Mouse (Mus musculus) mature B cell (primary cell): Measurements from ENCODE around the gene Fkrp.

Source experiments
- in situ Hi-C: fragments of 300-500 bp; cut with MboI; formaldehyde crosslinking; loops from 2 replicates; pipeline ENCODE4 v1.14.3; 2019

Gene Fkrp

DNA sequence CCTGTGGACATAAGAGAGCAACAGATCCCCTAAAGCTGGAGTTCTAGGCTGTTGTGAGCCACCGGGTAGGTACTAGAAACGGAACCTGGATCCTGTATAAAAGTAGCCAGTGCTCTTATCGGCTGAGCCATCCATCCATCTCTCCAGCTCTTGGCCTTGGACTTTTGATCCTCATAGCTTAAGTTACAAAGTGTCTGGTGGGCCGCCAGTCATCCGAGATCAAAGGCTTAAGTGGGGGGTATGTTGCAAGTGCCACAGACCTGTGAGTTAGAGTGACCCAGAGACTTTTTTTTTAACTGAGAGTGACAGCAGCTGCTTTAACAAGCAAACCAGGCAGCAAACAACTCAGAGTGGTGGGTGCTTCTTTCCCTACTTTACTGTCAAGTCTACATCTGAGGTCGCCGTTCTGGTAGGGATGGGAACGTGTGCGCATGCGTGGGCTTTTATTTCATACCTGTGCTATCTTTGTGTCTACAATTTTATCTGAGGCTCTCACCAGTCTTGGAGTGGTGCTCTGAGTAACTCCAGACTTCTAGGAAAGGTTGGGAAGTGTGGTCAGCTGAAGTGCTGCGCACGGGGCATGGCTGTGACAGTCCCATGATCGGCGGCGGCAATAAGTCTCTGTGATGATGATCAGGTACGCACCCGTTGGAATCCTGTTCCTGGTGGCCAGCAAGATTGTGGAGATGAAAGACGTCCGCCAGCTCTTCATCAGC is 23.4 kb downstream of the Fkrp start:
- in situ Hi-C loops, result no loop called here

DNA sequence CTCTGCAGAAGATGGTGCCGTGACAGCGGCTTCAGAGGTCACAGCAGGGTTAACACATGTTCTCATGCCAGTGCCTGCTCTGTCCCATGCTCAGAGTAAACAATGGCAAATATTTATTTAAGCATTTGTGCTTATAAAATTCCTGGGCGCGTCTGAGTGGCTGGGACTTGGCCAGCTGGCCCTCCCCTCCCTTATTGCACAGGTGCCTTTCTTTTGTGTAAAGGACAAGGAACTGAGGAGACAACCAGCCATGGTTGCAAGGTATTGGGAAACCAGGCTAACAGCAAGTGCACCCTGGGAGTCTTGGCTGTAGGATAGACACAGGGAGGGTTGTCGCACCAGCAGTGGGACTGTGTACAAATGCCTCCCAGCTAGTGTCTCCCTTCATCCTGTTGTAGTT is 24.2 kb downstream of the Fkrp start:
- in situ Hi-C loops, result no loop called here

DNA sequence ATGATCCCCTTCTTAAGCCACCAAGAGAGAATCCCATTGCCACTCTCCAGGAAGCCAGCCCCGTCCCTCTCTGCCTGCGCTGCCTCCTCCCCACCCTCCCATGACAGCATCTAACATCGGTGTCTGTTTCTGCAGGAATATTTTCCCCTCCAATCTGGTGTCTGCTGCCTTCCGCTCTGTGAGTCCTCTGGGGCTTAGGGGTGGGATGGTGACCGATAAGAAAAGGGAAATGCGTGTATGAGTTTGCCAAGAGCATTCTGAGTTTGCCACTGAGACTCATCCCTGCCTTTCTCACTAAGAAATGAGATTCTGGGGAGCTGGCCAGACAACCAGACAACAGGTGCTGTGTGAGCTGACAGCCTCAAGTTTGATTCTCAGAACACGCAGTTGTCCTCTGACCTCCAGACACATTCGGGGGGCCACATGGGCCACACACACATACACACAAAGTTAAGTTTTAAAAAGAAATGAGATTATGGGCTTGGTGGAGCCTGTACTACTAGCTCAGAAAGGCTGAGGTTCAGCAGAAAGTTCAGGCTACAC is 30.9 kb downstream of the Fkrp start:
- in situ Hi-C loops, result no loop called here

DNA sequence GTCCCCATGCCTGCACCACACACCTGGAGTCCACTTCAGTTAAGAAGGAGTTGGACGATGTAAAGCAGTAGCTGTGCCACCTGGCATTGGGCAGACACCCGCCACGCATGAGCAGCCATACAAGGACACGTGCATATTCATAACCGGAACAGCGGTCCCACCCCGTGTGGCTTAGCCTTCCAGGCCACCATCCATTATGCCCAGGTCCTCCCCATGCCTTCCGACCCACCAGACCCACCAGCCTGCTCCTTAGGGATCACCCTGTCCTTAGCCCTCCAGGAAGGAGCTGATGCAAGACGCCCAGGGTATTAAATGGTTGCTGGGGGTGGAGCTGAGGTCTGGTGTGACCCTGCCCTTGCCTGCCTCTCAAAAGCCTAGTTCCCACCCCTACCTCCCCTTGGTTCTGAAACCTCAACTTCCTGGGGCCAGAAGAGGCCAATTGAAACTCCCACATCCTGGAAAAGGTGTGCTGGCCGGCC is 32.0 kb downstream of the Fkrp start:
- in situ Hi-C loops, result no loop called here

DNA sequence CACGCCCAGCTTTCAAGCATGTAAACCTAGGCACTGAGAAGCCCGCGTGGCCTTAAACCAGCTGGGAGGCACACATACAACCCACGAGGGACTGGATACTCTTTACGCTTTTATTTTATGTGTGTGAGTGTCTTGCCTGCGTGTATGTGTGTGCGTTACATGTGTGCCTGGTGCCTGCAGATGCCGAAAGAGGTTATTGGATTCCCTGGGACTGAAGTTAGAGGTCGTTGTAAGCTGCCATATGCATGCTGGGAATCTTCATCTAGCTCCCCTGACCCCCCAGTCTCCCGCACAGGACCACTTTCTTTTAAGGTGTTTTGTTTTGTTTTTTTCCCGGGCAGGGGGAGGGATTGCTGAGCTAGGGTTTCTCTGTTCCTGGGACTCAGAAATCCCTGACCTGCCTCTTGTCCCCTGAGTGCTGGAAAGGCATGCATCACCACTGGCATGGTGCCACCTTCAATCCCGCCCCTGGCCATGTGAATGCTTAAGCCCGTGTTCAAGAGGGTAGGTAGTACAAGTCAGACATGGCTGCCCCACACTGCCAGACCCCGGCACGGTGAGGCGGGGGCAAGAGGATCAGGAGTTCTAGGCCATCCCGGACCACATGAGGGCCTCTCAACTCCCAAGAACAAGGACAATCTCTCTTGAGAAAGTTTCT is 32.6 kb downstream of the Fkrp start:
- in situ Hi-C loops, result no loop called here

DNA sequence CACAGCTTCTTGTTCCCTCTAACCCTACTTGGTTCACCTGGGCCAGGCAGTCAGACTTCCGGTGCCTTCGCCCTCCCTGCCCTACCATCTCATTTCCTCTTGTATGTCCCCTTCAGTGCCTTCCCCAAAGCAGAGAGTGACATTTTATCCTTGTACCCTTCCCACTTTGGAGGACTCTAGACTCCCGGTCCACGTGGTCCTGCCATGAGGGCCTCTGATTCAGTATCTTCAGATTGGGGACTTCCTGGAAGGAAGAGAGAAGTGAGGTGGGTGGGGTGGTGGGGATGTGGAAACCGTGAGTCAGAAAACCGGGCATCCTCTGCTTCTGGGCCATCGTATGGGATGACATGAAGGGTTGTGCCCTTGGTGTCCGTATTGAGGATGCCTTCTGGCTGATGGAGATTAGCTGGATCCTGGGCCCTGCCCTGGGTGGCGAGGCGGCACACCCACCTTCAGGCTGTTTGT is 33.3 kb downstream of the Fkrp start:
- in situ Hi-C loops, result no loop called here

DNA sequence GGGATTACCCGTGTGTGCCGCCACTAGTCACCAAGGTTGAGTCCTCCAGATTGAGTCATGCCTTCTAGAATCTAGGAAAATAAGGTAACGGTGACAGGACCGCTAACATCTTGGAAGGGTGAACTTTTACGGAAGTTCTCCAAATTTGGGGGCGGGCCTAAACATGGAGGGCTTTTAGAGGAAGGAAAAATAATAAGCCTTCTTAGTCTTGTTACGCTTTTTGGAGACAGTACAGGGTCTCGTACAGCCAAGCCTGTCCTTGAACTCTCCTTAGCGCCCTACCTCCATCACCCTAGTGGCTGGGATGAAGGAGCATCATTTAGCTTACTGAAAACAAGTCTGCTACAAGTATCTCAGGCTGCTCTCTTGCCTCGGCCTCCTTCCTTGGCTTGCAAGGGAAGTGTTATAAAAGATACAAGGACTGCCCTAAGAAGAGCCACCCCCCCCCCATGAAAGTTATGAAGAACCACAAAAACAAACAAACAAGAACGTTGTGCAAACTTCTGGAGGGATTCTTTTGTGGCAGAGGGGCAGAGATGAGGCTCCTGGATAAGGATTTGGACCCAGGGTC is 33.9 kb downstream of the Fkrp start:
- in situ Hi-C loops, result no loop called here

DNA sequence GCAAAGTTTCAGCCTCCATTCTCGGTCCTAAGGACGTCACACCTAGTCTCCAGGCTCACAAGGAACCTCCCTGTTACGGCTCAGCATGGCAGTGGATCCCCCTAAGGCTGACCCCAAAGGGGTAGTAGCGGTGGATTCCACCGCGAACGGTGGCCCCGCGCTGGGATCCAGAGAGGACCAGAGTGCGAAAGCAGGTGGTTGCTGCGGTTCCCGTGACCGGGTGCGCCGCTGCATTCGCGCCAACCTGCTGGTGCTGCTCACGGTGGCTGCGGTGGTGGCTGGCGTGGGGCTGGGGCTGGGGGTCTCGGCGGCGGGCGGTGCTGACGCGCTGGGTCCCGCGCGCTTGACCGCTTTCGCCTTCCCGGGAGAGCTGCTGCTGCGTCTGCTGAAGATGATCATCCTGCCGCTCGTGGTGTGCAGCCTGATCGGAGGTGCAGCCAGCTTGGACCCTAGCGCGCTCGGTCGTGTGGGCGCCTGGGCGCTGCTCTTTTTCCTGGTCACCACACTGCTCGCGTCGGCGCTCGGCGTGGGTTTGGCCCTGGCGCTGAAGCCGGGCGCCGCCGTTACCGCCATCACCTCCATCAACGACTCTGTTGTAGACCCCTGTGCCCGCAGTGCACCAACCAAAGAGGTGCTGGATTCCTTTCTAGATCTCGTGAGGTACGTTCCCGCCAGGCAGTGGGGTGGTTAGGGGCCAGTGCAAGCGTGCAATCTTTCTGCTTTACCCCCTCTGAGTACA is 34.5 kb downstream of the Fkrp start:
- in situ Hi-C loops, result no loop called here

DNA sequence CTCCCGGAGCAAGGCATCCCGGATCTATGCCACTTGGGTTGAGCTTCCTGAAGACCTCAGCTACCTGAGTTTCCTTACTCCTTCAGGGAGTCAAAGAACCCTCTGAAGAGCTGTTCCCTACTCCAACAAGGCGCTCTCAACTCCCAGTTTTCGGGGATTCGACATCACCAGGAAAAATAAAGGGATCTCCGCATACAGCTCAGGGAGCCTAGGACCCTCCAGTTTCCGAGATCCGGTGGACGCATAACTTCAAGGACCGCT is 35.0 kb downstream of the Fkrp start:
- in situ Hi-C loops, result no loop called here

DNA sequence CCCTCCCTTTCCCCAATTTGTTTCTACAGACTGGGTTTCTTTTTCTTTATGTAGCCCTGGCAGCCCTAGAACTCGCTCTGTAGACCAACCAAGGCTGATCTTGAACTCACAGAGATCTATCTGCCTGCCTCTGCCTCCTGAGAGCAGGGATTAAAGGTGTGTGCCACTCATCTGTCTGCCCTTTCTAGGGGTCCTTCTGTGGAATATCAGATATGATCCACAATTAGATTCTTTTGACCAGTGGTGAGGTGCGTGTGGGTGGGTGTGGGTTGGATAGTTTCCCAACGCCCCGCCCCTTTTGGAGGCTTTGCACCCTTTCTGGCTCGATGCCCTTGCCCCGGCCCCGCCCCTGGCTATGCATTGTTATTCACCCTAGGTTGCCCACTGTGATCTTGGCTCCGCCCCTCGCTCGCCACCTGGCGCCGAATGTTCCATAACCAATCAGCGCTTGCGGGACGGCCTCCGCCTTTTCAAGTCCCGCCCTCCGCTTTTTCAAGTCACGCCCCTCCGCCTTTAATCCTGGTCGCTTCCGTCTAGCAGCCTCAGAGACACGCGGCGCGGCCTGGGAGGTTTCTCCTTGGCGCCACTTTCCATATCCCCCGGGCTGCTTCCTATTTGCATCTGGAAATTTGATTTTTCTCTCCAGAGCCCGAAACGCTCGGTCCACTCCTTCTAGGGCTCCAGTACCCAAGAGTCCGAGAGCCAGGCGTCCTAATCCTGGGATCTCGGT is 35.5 kb downstream of the Fkrp start, which contains the start of gene Slc1a5:
Gene Slc1a5, plus strand, starts transcription at position 516 of the 730 bp plus-strand sequence.
- in situ Hi-C loops, result no loop called here

DNA sequence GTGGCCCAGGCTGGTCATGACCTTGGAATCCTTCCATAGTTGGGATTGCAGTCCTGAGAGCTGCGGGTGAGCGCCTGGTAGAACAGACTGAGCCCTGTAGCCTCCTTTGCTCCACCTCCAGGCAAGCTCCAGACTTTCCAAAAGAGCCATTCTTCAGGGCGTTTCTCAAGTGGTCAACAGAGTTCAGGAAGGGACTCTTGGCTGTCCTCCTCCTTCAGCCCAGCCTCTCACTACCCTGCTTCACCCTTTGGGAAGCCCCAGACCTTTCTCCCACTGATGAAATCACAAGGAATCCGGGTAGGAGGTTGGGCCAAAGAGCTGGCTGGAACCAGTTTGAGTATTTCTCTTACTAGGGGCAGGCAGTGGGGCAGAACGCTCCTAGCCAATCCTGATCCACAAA is 36.5 kb downstream of the Fkrp start:
- in situ Hi-C loops, result no loop called here

DNA sequence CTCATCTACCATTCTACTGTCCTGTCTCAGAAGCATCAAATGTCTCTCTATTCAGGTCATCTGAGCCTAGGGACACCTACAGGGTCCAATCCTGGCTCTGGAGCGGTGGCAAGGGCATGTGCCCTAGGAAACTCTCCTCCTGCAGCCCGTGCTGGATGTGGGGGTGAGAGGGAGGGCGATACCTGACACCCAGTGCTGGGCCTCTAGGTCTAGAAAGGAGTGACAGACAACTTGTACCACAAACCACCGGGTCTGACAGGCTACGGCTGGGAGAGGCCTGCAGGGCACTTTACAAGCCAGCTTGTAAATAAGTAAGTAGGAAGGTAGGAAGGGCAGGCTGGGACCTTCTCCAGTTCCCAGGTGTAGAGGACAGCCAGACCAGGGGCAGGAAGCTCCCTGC is 40.6 kb downstream of the Fkrp start:
- in situ Hi-C loops, result no loop called here

DNA sequence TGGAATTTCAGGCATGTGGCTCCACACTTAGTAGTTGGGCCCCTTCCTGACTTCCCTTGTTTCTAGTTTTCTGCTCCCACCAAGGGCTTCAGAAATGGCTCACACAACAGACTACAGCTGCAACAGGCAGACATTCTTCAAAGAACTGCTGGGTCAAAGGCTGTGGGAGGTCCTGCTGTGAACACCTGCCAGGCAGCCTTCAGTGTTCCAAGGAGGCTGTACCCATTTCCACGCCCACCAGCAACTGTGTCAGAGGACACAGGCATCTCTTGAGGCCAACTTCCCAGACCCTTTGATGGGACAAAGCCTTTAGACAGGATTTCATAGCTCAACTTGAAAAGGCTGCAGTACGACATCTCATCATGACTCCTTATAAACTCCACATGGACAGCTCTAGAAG is 50.1 kb downstream of the Fkrp start:
- in situ Hi-C loops, result no loop called here

DNA sequence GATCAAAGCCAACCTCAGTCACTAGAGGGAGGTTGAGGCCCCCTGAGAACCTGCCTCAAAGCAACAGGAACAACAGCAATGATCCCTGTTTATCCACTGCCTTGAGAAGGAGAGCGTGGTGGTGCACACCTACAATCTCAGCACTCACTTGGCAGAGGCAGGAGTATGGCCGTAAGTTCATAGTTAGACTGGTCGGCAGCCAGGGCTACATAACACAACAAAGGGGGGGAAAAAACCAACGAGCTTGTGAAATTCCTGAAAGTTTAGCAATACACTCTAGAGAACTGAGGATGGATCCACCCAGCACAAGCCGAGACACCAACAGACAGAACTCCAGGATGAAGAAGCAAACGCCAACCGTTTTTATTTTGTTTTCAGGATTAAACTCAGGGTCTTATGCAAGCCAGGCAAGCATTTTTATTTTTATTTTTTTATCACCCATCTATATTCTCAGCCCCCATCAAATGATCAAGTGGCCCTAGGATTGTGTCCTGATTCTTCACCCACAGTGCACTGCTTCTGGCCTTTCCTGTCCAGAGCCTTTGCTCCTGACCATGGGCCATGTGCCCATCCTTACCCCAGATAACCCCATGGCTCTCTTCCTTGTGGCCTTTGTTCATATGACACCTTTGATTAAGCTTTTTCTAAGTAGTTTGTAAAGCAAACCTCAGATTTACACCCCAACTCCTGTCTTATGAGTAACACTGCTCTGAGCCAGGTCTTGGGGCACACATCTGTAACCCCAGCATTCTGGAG is 52.9 kb downstream of the Fkrp start:
- in situ Hi-C loops, result no loop called here

DNA sequence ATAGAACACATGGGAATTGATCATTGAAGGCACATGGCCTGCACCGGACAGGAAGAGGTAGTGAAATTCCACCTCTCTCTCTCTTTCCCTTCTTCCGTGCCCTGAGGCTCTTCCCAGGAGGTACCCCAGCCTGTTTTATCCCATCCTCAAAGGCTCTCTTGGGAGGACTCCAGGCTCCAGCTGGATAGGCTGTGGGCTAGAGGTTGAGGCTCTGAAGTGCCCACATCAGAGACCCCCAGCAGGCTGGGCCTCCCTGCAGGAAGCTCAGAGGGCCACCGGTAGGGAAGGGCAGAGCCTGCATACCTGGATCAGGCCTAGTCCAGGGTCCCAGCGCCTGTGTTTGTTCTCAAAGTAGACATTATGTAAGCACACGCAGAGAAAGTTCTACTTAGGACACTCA is 54.9 kb downstream of the Fkrp start:
- in situ Hi-C loops, result no loop called here

DNA sequence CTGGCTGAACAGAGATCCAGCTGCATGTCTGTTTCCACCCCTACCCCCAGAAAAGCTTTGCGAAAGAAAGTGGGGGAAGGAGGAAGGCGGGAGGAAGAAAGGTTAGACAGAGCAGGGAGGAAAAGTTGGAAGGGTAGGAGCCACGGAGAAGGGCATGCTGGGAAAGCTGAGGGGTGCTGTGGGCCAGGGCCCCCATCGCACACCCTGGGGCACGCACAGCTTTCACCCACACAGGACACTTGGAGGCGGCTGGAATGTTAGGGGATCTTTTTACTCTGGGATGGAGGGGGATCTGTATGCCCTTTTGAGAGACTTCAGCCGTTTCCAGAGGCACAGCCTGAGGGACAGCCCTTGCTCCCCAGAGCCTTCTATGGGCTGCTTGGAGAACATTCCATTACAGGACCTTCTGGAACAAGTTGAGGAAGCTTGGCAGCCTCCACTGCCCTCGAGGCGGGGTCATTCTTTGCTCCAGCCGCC is 55.5 kb downstream of the Fkrp start:
- in situ Hi-C loops, result no loop called here

DNA sequence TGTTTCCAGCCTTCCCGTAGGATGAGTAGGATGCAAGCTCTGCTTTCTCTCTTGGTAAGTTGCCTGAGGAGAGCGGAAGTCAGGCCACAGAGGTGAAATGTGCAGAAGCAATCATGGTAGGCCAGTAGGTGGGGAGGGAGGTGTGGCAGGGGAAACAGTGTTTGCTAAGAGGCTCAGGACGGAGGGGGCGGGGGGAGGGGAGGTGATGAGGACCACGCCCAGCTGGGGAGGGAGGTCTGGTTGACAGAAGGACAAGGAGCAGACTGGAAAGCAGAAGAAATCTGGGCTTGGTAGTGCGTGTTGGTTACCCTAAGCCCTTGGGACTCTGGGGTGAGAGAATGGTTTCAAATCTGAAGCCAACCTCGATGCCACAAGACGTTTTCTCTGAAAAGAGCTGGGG is 56.2 kb downstream of the Fkrp start:
- in situ Hi-C loops, result no loop called here
